Mouse (Mus musculus) lung, adult 2 months (tissue): ENCODE data around the gene Rftn1. TPM values are rescaled to one million over a fixed set of nuclear protein-coding genes. Genes with fewer than 3 reads are reported as not detected.

ENCODE experiments used
- DNase-seq: peaks from one replicate; pipeline ENCODE4 v3.0.0; 2022
- H3K4me1 ChIP-seq: fragments of 200-500 bp; 2 replicates; pipeline ENCODE4 v1.6.1; 2011; ENCODE audit warnings: low read length; ENCODE audit not compliant: control insufficient read depth, insufficient read depth
- H3K4me3 ChIP-seq: fragments of 200-500 bp; replicated peaks from 2 replicates; pipeline ENCODE3; 2011; ENCODE audit warnings: low read depth, mild to moderate bottlenecking, control low read depth, low read length; ENCODE audit errors: extremely low read depth
- CTCF ChIP-seq: fragments of 200-500 bp; IDR thresholded peaks from 2 replicates; pipeline ENCODE4 v1.5.1; 2011; ENCODE audit warnings: mild to moderate bottlenecking, low read length, control low read depth; ENCODE audit not compliant: insufficient read depth
- POLR2A ChIP-seq: fragments of 200-500 bp; IDR thresholded peaks from 2 replicates; pipeline ENCODE4 v1.6.1; 2011; ENCODE audit warnings: low read depth, mild to moderate bottlenecking, control low read depth, low read length, borderline replicate concordance; ENCODE audit errors: extremely low read depth
- WGBS: fragments of 180-500 bp; shearing (Covaris S2); methylation state at CpG from one replicate; pipeline ENCODE4 v1.1.7; 2018; 5-methylcytosine and 5-hydroxymethylcytosine counted together
- polyA plus RNA-seq: library from polyadenylated mRNA; depleted of rRNA; stranded (reverse); fragments of >200 nt; gene quantifications from 2 replicates; pipeline ENCODE4 v1.2.3, GENCODE M21; 2012

Gene Rftn1
- polyA plus RNA-seq, 1 experiment: 32.4 TPM

GRCm38 (mm10) chr17:50135466-50135865, 55.0 kb downstream of the Rftn1 start:
- Histone ChIP-seq H3K4me1 (peaks cover 3% of the 10 kb centered on the region; the same call in 1 of the 2 replicates), H3K4me3 (no peak overlapping the region)
- TF ChIP-seq POLR2A: no peak
- no peak for TF ChIP-seq CTCF
- WGBS: 46% methylated on average over 10 of the region's 10 CpGs
- DNase-seq: no peak

- Histone ChIP-seq H3K4me1 (peaks cover 3% of the 10 kb centered on the region; the same call in 1 of the 2 replicates), H3K4me3 (no peak overlapping the region)
- no peak for TF ChIP-seq CTCF
- no peak for TF ChIP-seq POLR2A
- no peak for DNase-seq
- WGBS: 65% methylated on average over 4 of the region's 4 CpGs
Observed at GRCm38 (mm10) chr17:50131698-50132097, 58.8 kb downstream of the Rftn1 start.

GRCm38 (mm10) chr17:50130421-50130820, 60.1 kb downstream of the Rftn1 start:
- 64% methylated on average over 4 of the region's 4 CpGs for WGBS
- no peak for TF ChIP-seq POLR2A
- no peak for TF ChIP-seq CTCF
- peaks cover 2% of the 10 kb centered on the region; the same call in 1 of the 2 replicates for H3K4me1 ChIP-seq
- no peak for DNase-seq
- no peak overlapping the region for H3K4me3 ChIP-seq

DNA sequence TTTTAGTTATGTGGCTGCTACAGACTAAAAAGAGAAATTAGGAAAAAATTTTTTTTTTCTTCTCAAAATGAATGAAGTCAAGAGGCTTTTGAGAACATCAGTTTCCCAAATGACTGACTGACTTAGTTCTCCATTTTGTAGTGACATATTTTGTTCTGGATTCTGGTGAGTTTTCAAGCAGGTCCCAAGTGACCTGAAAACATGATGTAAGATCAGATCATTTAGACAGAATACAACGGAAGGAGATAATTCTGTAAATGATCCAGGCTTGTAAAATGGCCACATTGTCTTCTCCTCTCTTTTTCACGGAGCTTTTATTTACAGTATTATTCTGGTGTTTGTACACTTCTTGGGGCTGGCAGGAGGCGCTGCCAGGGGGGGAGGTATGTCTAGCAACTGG, 62.1 kb downstream of the Rftn1 start:
- no peak overlapping the region for H3K4me3 ChIP-seq
- no peak for TF ChIP-seq POLR2A
- TF ChIP-seq CTCF: no peak
- no peak for DNase-seq
- H3K4me1 ChIP-seq: peaks cover 6% of the 10 kb centered on the region; the same call in 1 of the 2 replicates
- WGBS: 55% methylated on average over 3 of the region's 3 CpGs

- Histone ChIP-seq H3K4me3 (no peak overlapping the region), H3K4me1 (peaks cover 10% of the 10 kb centered on the region)
- DNase-seq: no peak
- TF ChIP-seq CTCF: no peak
- TF ChIP-seq POLR2A: no peak
- 84% methylated on average over 9 of the region's 9 CpGs for WGBS
Observed at GRCm38 (mm10) chr17:50127045-50127813, 63.2 kb downstream of the Rftn1 start.

GRCm38 (mm10) chr17:50126545-50126944, 63.9 kb downstream of the Rftn1 start:
- TF ChIP-seq POLR2A: no peak
- 85% methylated on average over 2 of the region's 2 CpGs for WGBS
- H3K4me3 ChIP-seq: no peak overlapping the region

DNA sequence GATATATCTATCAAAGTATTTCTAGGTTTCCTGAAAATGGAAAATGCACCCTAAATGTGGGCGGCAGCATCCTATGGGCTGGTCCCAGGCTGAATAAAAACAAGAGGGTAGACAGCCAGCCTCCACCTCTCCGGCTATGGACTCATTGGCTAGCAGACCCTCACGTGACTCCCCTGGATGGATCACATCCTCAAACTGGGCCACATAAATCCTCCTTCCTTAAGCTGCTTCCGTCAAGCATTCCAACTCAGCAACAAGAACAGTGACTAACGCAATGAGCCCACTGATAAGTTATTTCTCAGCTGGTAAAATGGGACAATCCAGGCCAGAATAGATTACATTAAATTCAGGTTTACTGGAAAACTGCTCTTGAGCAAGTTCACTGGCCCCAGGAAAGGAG, 64.6 kb downstream of the Rftn1 start:
- TF ChIP-seq POLR2A: no peak
- no peak for TF ChIP-seq CTCF
- Histone ChIP-seq H3K4me1 (peaks cover 10% of the 10 kb centered on the region), H3K4me3 (no peak overlapping the region)
- 84% methylated on average over 5 of the region's 5 CpGs for WGBS
- no peak for DNase-seq

More at GRCm38 (mm10) chr17:50126545-50126944, 63.9 kb downstream of the Rftn1 start:
- no peak for DNase-seq
- H3K4me1 ChIP-seq: peaks cover 10% of the 10 kb centered on the region

DNA sequence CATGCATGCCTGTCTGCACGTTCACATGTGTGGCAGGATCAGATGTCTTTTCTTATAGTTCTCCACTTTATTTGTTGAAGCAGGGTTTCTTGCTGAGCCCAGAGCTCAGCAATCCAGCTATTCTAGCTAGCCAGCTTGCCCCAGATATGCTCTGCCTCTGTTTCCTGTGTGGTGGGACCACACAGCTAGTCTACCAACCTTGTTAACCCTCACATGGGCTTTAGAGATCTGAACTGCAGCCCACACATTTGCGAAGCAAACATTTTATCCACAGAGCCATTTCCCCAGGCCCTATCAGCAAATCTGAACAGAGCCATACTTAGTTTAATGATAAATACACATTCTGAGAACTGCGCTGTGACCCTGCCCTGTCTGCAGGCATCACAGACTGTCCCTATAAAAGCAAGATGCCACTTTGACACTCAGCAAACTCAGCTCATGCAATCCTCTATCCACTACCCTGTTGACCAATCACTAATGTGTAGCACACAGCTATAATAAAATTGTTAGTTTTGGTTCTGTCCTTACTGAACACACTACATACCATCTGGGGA, 65.2 kb downstream of the Rftn1 start:
- Histone ChIP-seq H3K4me1 (peaks cover 11% of the 10 kb centered on the region), H3K4me3 (no peak overlapping the region)
- TF ChIP-seq POLR2A: no peak
- no peak for TF ChIP-seq CTCF
- 60% methylated on average over 3 of the region's 3 CpGs for WGBS
- no peak for DNase-seq

DNA sequence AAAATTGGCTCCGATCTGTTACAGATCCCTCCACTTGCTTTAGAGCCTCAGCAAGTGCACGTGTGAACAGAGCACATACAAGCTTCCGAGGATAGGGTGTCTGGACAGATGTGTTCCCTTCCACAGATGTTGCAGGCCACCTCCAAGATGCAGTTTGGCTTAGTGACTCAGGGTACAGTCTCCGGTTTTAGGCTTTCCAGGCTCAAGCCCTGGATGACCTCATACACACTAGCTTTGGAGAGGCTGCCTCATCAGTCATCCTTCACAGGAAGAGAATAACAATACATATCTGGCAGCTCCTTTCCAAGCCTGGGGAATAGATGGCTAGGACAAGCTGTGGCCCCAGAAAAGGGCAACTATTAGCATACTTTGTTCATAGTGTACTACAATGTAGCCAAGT, 65.8 kb downstream of the Rftn1 start:
- 50% methylated on average over 4 of the region's 4 CpGs for WGBS
- DNase-seq: no peak
- Histone ChIP-seq H3K4me3 (no peak overlapping the region), H3K4me1 (peaks cover 15% of the 10 kb centered on the region)
- no peak for TF ChIP-seq CTCF
- no peak for TF ChIP-seq POLR2A

DNA sequence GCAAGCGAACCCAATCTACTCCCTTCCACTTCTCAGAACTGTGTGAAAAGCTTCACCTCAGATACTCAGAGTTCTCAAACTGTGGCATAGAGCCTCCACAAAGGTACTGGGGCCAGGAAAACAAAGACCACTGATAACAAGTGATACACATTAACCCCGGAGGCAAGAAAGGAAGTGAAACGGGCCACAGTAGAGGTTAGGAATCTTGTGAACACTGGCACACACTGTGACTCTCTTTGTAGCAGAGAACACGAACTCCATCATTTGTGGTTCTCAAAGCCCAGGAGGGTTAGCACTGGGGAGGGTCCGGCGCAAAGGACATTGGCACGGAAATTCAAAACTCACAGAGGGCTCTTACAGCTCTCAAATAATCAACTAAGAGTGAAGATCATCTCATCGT, 67.9 kb downstream of the Rftn1 start:
- TF ChIP-seq POLR2A: no peak
- no peak for TF ChIP-seq CTCF
- 61% methylated on average over 8 of the region's 8 CpGs for WGBS
- DNase-seq: no peak
- H3K4me3 ChIP-seq: no peak overlapping the region
- H3K4me1 ChIP-seq: peaks cover 15% of the 10 kb centered on the region
